Mouse (Mus musculus) bone marrow, adult 2 months (tissue): ENCODE data around the gene Lyrm9.

Experiments
- CTCF ChIP-seq: fragments of 200-500 bp; IDR thresholded peaks from 2 replicates; pipeline ENCODE4 v1.5.1; 2011; ENCODE audit warnings: low read length, control low read depth; ENCODE audit not compliant: control insufficient read depth, insufficient read depth
- POLR2A ChIP-seq: fragments of 200-500 bp; IDR thresholded peaks from 2 replicates; pipeline ENCODE4 v1.6.1; 2011; ENCODE audit warnings: low read depth, mild to moderate bottlenecking, control low read depth, low read length, borderline replicate concordance; ENCODE audit not compliant: control insufficient read depth

- no peak for TF ChIP-seq POLR2A
- peak; percentile 90 for TF ChIP-seq CTCF
Measured at GRCm38 (mm10) chr11:78837989-78838388, 11.6 kb downstream of the Lyrm9 start.
